Mouse (Mus musculus) CH12.LX (cell line): Measurements from ENCODE around the gene Atg4d. TPM values are rescaled to one million over a fixed set of nuclear protein-coding genes. Genes with fewer than 3 reads are reported as not detected.
"Not testable (repeated sequence)": the region's sequence is repeated elsewhere in the genome, so short reads cannot be mapped to it uniquely, and the experiment has no call there.

Source experiments
- DNase-seq: peaks from one replicate; pipeline ENCODE4 v3.0.0-alpha.2; 2013; ENCODE audit errors: extremely low read depth
- H3K27ac ChIP-seq: 2 replicates; pipeline ENCODE4 v1.5.1; 2012; ENCODE audit warnings: low read depth, mild to moderate bottlenecking, control low read depth, moderate library complexity; ENCODE audit not compliant: insufficient read depth
- H3K27me3 ChIP-seq: replicated peaks from 2 replicates; pipeline ENCODE3; 2012; ENCODE audit warnings: inconsistent platforms
- H3K36me3 ChIP-seq, 2 experiments: replicated peaks in 1 of 2; 2 replicates each; pipeline versions ENCODE3 to v1.6.1; 2012; ENCODE audit warnings: inconsistent platforms in 1 of 2, low read length in 1 of 2, mild to moderate bottlenecking in 1 of 2, mixed read lengths in 1 of 2, moderate library complexity in 1 of 2; ENCODE audit not compliant: control insufficient read depth in 1 of 2, insufficient read depth in 1 of 2
- H3K4me1 ChIP-seq, 2 experiments: 2 replicates each; pipeline ENCODE4 v1.6.1; 2012; ENCODE audit warnings: inconsistent platforms in 1 of 2, moderate library complexity in 1 of 2; ENCODE audit not compliant: insufficient read depth in 2 of 2, control insufficient read depth in 1 of 2
- H3K4me2 ChIP-seq: 2 replicates; pipeline ENCODE4 v1.6.1; 2012; ENCODE audit warnings: low read depth, mild to moderate bottlenecking, control low read depth; ENCODE audit not compliant: poor library complexity, insufficient read depth, severe bottlenecking
- H3K4me3 ChIP-seq, 3 experiments: fragments of 150-350 bp in 1 of 3; sonication (generic) in 1 of 3; replicated peaks in 1 of 3; 2 replicates each; pipeline versions ENCODE3 to v1.5.1; 2011 to 2012; ENCODE audit warnings: low read depth in 2 of 3, low read length in 2 of 3, mild to moderate bottlenecking in 2 of 3, moderate library complexity in 2 of 3, control low read depth in 1 of 3, improper control_type of control experiment in 1 of 3, inconsistent platforms in 1 of 3, mixed read lengths in 1 of 3; ENCODE audit not compliant: poor library complexity in 1 of 3
- H3K79me2 ChIP-seq: replicated peaks from 2 replicates; pipeline ENCODE4 v1.6.1; 2012; ENCODE audit warnings: mild to moderate bottlenecking, moderate library complexity; ENCODE audit not compliant: control insufficient read depth, poor library complexity, insufficient read depth, severe bottlenecking; ENCODE audit errors: extremely low read depth
- H3K9ac ChIP-seq: 2 replicates; pipeline ENCODE4 v1.6.1; 2012; ENCODE audit warnings: low read depth, mild to moderate bottlenecking, control low read depth, moderate library complexity; ENCODE audit not compliant: insufficient read depth
- H3K9me3 ChIP-seq: replicated peaks from 2 replicates; pipeline ENCODE3; 2012; ENCODE audit warnings: low read length, inconsistent platforms, mixed read lengths
- BHLHE40 ChIP-seq: IDR thresholded peaks from 2 replicates; pipeline ENCODE4 v1.6.1; 2011; ENCODE audit warnings: mild to moderate bottlenecking, low read depth, low read length, improper control_type of control experiment
- CTCF ChIP-seq, 2 experiments: IDR thresholded peaks in 1 of 2; conservative IDR thresholded peaks in 1 of 2; 2 replicates each; pipeline ENCODE4 v1.5.1; 2011 to 2012; ENCODE audit warnings: low read depth in 2 of 2, low read length in 2 of 2, improper control_type of control experiment in 1 of 2, inconsistent platforms in 1 of 2, mild to moderate bottlenecking in 1 of 2, moderate library complexity in 1 of 2
- E2F4 ChIP-seq: IDR thresholded peaks from 2 replicates; pipeline ENCODE4 v1.6.1; 2011; ENCODE audit warnings: low read depth, low read length, improper control_type of control experiment; ENCODE audit not compliant: insufficient replicate concordance
- ELF1 ChIP-seq: IDR thresholded peaks from 2 replicates; pipeline ENCODE4 v1.6.1; 2014; ENCODE audit warnings: low read depth, mild to moderate bottlenecking, inconsistent platforms, low read length, improper control_type of control experiment
- ETS1 ChIP-seq: conservative IDR thresholded peaks from 2 replicates; pipeline ENCODE4 v1.6.1; 2012; ENCODE audit warnings: low read depth, mild to moderate bottlenecking, inconsistent platforms, low read length, improper control_type of control experiment, moderate library complexity
- GABPA ChIP-seq: IDR thresholded peaks from 2 replicates; pipeline ENCODE4 v1.6.1; 2012; ENCODE audit warnings: low read depth, low read length, improper control_type of control experiment, inconsistent platforms; ENCODE audit not compliant: insufficient replicate concordance
- HCFC1 ChIP-seq: IDR thresholded peaks from 2 replicates; pipeline ENCODE4 v1.6.1; 2012; ENCODE audit warnings: low read depth, mild to moderate bottlenecking, inconsistent platforms, low read length, improper control_type of control experiment
- IRF4 ChIP-seq: IDR thresholded peaks from 2 replicates; pipeline ENCODE4 v1.6.1; 2014; ENCODE audit warnings: low read depth, mild to moderate bottlenecking, inconsistent platforms, low read length, improper control_type of control experiment
- MAFK ChIP-seq: IDR thresholded peaks from 2 replicates; pipeline ENCODE4 v1.6.1; 2011; ENCODE audit warnings: low read length, improper control_type of control experiment; ENCODE audit not compliant: insufficient replicate concordance
- MAX ChIP-seq: IDR thresholded peaks from 2 replicates; pipeline ENCODE4 v1.6.1; 2011; ENCODE audit warnings: low read length, improper control_type of control experiment
- MAZ ChIP-seq: IDR thresholded peaks from 2 replicates; pipeline ENCODE4 v1.6.1; 2012; ENCODE audit warnings: low read depth, mild to moderate bottlenecking, inconsistent platforms, low read length, improper control_type of control experiment, moderate library complexity
- MEF2A ChIP-seq: IDR thresholded peaks from 2 replicates; pipeline ENCODE4 v1.6.1; 2014; ENCODE audit warnings: low read depth, mild to moderate bottlenecking, inconsistent platforms, low read length, improper control_type of control experiment, borderline replicate concordance
- MXI1 ChIP-seq: IDR thresholded peaks from 2 replicates; pipeline ENCODE4 v1.6.1; 2011; ENCODE audit warnings: mild to moderate bottlenecking, low read depth, low read length, improper control_type of control experiment
- MYC ChIP-seq: IDR thresholded peaks from 2 replicates; pipeline ENCODE4 v1.6.1; 2011; ENCODE audit warnings: low read depth, mild to moderate bottlenecking, improper control_type of control experiment, low read length
- NRF1 ChIP-seq: IDR thresholded peaks from 2 replicates; pipeline ENCODE4 v1.6.1; 2014; ENCODE audit warnings: low read depth, mild to moderate bottlenecking, inconsistent platforms, low read length, improper control_type of control experiment, moderate library complexity
- POLR2A ChIP-seq: IDR thresholded peaks from 2 replicates; pipeline ENCODE4 v1.6.1; 2011; ENCODE audit warnings: low read depth, mild to moderate bottlenecking, improper control_type of control experiment, low read length
- RAD21 ChIP-seq: IDR thresholded peaks from 2 replicates; pipeline ENCODE4 v1.6.1; 2011; ENCODE audit warnings: low read depth, mild to moderate bottlenecking, low read length, improper control_type of control experiment, moderate library complexity
- SIN3A ChIP-seq: IDR thresholded peaks from 2 replicates; pipeline ENCODE4 v1.6.1; 2012; ENCODE audit warnings: low read length, improper control_type of control experiment, inconsistent platforms
- SMC3 ChIP-seq: IDR thresholded peaks from 2 replicates; pipeline ENCODE4 v1.6.1; 2011; ENCODE audit warnings: low read depth, low read length, improper control_type of control experiment
- TBP ChIP-seq: conservative IDR thresholded peaks from 2 replicates; pipeline ENCODE4 v1.6.1; 2011; ENCODE audit warnings: low read depth, low read length, improper control_type of control experiment
- TCF12 ChIP-seq: IDR thresholded peaks from 2 replicates; pipeline ENCODE4 v1.6.1; 2014; ENCODE audit warnings: low read depth, mild to moderate bottlenecking, inconsistent platforms, low read length, improper control_type of control experiment
- USF2 ChIP-seq: conservative IDR thresholded peaks from 2 replicates; pipeline ENCODE4 v1.6.1; 2011; ENCODE audit warnings: low read depth, low read length, improper control_type of control experiment
- ZC3H11A ChIP-seq: IDR thresholded peaks from 2 replicates; pipeline ENCODE4 v1.6.1; 2012; ENCODE audit warnings: low read depth, mild to moderate bottlenecking, inconsistent platforms, low read length, improper control_type of control experiment
- ZMIZ1 ChIP-seq: IDR thresholded peaks from 2 replicates; pipeline ENCODE4 v1.6.1; 2012; ENCODE audit warnings: low read depth, mild to moderate bottlenecking, inconsistent platforms, low read length, improper control_type of control experiment
- dilution Hi-C: fragments of 300-500 bp; cut with MboI; formaldehyde crosslinking; loops from 2 replicates; pipeline ENCODE4 v1.14.3; 2020; ENCODE audit warnings: low sequenced_read_pairs; ENCODE audit not compliant: extremely low pct_unique_long_range_greater_than_20kb, extremely low pct_ligation_motif_present
- in situ Hi-C: fragments of 300-500 bp; cut with MboI; formaldehyde crosslinking; loops from 3 replicates; pipeline ENCODE4 v1.14.3; 2019; ENCODE audit warnings: low sequenced_read_pairs, low pct_ligation_motif_present, low pct_unique_long_range_greater_than_20kb, mixed read lengths
- polyA plus RNA-seq: library from polyadenylated mRNA; unstranded; fragments of >175 nt; gene quantifications from 2 replicates; pipeline ENCODE4 v1.2.1, GENCODE M21; 2012; ENCODE audit warnings: low read depth; ENCODE audit not compliant: insufficient read length
- total RNA-seq, 2 experiments: library from RNA; depleted of rRNA; stranded (reverse); fragments of 300-350 nt in 1 of 2; fragments of >200 nt in 1 of 2; gene quantifications; 2 replicates each; pipeline ENCODE4 v1.2.3; 2012 to 2014

The Atg4d gene
- total and polyA plus RNA-seq, 3 experiments: 7.7 to 14.3 (median 10.3) TPM

DNA sequence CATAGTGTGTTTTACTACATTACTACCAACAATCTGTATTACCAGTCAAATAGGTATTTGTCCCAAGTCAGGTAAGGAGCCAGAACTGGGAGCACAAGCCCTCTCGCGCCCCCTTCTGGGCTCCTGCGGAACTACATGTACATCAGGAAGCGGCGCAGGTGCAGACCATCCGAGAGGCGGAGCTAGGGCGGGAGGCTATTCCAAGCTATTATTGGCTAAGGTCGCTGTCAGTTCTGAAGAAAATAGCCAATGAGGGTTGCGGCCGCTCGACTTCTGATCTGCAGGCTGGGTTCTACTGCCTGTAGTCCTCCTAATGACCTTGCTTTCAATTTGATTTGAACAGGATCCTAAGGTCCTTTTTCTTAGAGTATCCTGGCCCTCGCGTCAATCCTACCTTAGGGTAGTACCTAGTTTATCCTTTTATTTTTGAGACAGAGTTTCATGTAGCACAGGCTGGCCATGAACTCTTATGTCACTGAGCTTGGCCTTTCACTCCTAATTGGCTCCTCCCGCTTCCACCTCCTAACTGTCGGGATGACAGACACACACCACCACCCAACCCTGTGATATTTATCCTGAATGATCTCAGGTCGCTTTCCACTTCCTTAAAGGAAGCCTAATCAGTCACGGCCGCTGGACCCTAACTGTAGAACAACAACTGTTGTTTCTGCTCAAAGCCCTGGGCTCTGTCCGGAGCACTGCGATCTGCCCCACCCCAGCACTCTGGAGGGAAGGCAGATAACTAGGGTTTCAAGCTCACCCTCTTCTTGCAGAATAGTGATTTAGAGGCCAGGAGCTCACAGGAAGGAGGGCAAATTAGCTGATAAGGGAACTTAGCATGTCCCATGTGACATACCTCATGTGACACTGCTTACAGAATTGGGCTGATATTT, 44.4 kb upstream of the Atg4d start (continued):
- TF ChIP-seq ZMIZ1: 0 out of 2 replicates have a peak, but pooled peaks have one; percentile 52

DNA sequence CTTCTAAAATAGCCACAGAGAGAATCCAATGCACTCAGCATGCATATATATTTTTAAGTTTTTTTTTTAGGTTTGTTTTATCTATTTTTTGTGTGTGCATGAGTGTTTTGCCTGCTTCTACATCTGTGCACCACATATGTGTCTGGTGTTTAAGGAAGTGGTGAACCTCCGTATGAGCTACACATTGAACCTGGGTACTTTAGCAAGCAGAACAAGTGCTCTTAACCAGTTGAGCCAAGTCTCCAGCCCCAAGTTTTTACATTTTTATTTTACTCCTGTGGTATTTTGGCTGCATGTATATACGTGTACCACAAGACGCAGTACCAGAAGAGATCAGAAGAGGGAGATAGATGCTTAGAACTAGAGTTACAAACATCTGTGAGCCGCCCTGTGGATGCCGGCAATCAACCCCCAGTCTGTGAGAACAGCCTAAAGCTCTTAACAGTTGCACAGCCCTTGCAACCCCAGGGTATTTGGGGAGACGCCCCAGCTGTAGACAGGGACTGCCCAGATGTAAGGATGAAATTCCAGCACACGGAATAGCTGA, 43.6 kb upstream of the Atg4d start:
- H3K4me2 ChIP-seq: peak overlapping the region; percentile 76
- DNase-seq: peak; percentile 87
- TF ChIP-seq CTCF (conservative IDR thresholded peaks at IDR 0.05 in 1 of 2, IDR thresholded peaks at IDR 0.05 in 1 of 2; ENCODE audit: low read depth in 2 of 2, low read length in 2 of 2): peak; percentile 48 to 90; a peak in 3 of 4 replicates
- TF ChIP-seq MAZ: no peak
- 0 out of 2 replicates have a peak, but pooled peaks have one; percentile 14 for TF ChIP-seq SIN3A
- no peak for TF ChIP-seq E2F4
- TF ChIP-seq MAX: peak; percentile 64; the same call in 1 of the 2 replicates
- no peak for TF ChIP-seq MAFK
- peak; percentile 76 for TF ChIP-seq SMC3
- no peak for TF ChIP-seq GABPA
- TF ChIP-seq MEF2A: no peak
- TF ChIP-seq TCF12: no peak
- peak; percentile 55 for TF ChIP-seq MXI1
- TF ChIP-seq HCFC1: 0 out of 2 replicates have a peak, but pooled peaks have one; percentile 12
- peak; percentile 22; the same call in 1 of the 2 replicates for TF ChIP-seq BHLHE40
- peak; percentile 17; the same call in 1 of the 2 replicates for TF ChIP-seq IRF4
- peak; percentile 72 for TF ChIP-seq MYC
- TF ChIP-seq ETS1: no peak
- TF ChIP-seq TBP: no peak
- TF ChIP-seq RAD21: peak; percentile 85
- no peak for TF ChIP-seq USF2
- no peak for TF ChIP-seq ELF1
- no peak for TF ChIP-seq POLR2A
- peak; percentile 7 for TF ChIP-seq ZC3H11A
- no peak for TF ChIP-seq NRF1
- TF ChIP-seq, all 38 proteins: peak for 11
- H3K27me3 ChIP-seq: peaks cover 1% of the 10 kb centered on the region
- in situ Hi-C loops (loop anchor here (5.0 to 10.0 kb wide), 2 partner anchors 64 to 193 kb away; partner anchors contain the start of gene Qtrt1), dilution Hi-C loops (no loop called here)
- H3K9ac ChIP-seq: peak overlapping the region; percentile 38; the same call in 1 of the 2 replicates
- H3K4me3 ChIP-seq: peak overlapping the region in 1 of 3 experiments; percentile 57
- H3K9me3 ChIP-seq: peaks cover 10% of the 10 kb centered on the region
- H3K4me1 ChIP-seq: peaks cover 2 to 22% of the 10 kb centered on the region in 2 experiments; a peak in 2 of 4 replicates
- no peak overlapping the region for H3K27ac ChIP-seq
- H3K79me2 ChIP-seq: no peaks in the 10 kb centered on the region
- no peaks in the 10 kb centered on the region for H3K36me3 ChIP-seq

DNA sequence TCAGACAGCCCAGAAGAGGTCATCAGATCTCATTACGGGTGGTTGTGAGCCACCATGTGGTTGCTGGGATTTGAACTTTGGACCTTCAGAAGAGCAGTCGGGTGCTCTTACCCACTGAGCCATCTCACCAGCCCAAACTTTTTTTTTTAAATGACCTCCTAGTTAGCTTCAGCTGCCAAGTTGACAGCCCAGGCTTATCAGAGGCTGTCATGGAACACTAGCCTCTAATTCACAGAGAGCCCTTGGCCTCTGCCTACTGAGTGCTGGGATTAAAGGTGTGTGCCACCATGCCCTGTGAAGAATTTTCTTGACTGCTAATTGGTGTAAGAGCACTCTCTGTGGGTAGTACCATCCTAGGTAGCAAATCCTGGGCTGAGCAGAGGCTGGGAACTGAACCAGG, 41.6 kb upstream of the Atg4d start:
- H3K9me3 ChIP-seq, H3K36me3 ChIP-seq, dilution Hi-C loops, H3K4me2 ChIP-seq, H3K27me3 ChIP-seq, H3K9ac ChIP-seq, DNase-seq, H3K79me2 ChIP-seq, H3K27ac ChIP-seq, H3K4me3 ChIP-seq: not testable (repeated sequence)
- H3K4me1 ChIP-seq: peaks cover 2 to 22% of the 10 kb centered on the region in 2 experiments; a peak in 2 of 4 replicates
- in situ Hi-C loops: loop anchor here (5.0 to 10.0 kb wide), 2 partner anchors 66 to 191 kb away; partner anchors contain the start of gene Qtrt1
